Mouse (Mus musculus): ENCODE measurements at regions not wholly inside any gene's neighbourhood (a gene's known extent, or its start where the extent isn't known, plus 50 kb on each side); places are given as distances from the start of the nearest gene placed in this dataset.

DNA sequence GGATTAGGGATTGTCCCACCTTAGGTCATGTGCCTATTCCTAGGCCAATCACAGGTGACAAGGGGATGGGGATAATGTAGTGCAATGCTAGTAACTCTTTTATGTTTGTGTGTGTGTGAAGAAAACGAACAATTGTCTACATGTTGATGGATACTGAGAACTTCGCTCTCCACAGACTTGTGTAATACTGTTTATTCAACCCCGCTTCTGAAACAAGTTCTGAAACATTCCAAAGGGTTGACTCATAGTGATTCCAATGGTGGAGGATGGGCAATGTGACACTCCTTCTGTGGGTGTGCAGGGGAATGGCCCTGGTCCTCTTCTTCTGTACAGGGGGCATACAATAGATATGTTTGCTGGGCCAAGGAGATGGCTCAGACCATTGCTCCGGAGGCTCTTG lies 69.6 kb upstream of the Vwde start:
- Histone ChIP-seq H3K79me2 (replicated peaks; ENCODE audit: control insufficient read depth, extremely low read depth, insufficient read depth, poor library complexity, severe bottlenecking) (no peaks in the 10 kb centered on the region), H3K27me3 (replicated peaks) (no peaks in the 10 kb centered on the region), H3K36me3 (replicated peaks in 1 of 2; ENCODE audit: control insufficient read depth in 1 of 2, insufficient read depth in 1 of 2, low read length in 1 of 2) (no peaks in the 10 kb centered on the region), H3K27ac (ENCODE audit: insufficient read depth, low read depth) (no peak overlapping the region), H3K9me3 (replicated peaks; ENCODE audit: low read length) (no peaks in the 10 kb centered on the region), H3K4me2 (ENCODE audit: insufficient read depth, low read depth, poor library complexity, severe bottlenecking) (no peak overlapping the region), H3K4me1 (ENCODE audit: control insufficient read depth in 1 of 2, insufficient read depth in 2 of 2) (no peaks in the 10 kb centered on the region), H3K9ac (ENCODE audit: insufficient read depth, low read depth) (no peak overlapping the region), H3K4me3 (replicated peaks in 1 of 3; ENCODE audit: low read depth in 2 of 3, low read length in 2 of 3, poor library complexity in 1 of 3) (no peak overlapping the region)
- no peak for DNase-seq (ENCODE audit: extremely low read depth)
- dilution Hi-C loops (cut with MboI; ENCODE audit: extremely low pct_ligation_motif_present, extremely low pct_unique_long_range_greater_than_20kb, low sequenced_read_pairs), result no loop called here
- in situ Hi-C loops (cut with MboI; ENCODE audit: low pct_ligation_motif_present, low pct_unique_long_range_greater_than_20kb, low sequenced_read_pairs), result no loop called here
- TF ChIP-seq USF2 (conservative IDR thresholded peaks at IDR 0.05; ENCODE audit: low read depth, low read length) (no peak), MYC (IDR thresholded peaks at IDR 0.05; ENCODE audit: low read depth, low read length) (no peak), MEF2A (IDR thresholded peaks at IDR 0.05; ENCODE audit: borderline replicate concordance, low read depth, low read length) (no peak), RCOR1 (conservative IDR thresholded peaks at IDR 0.05; ENCODE audit: low read depth, low read length) (no peak), GABPA (IDR thresholded peaks at IDR 0.05; ENCODE audit: insufficient replicate concordance, low read depth, low read length) (no peak), NELFE (IDR thresholded peaks at IDR 0.05; ENCODE audit: low read depth, low read length) (no peak), MAFK (IDR thresholded peaks at IDR 0.05; ENCODE audit: insufficient replicate concordance, low read length) (no peak), CHD1 (IDR thresholded peaks at IDR 0.05; ENCODE audit: low read depth, low read length) (no peak), ZNF384 (IDR thresholded peaks at IDR 0.05; ENCODE audit: low read depth, low read length) (no peak), IRF4 (IDR thresholded peaks at IDR 0.05; ENCODE audit: low read depth, low read length) (no peak), KAT2A (IDR thresholded peaks at IDR 0.05; ENCODE audit: insufficient replicate concordance, low read length) (no peak), MAZ (IDR thresholded peaks at IDR 0.05; ENCODE audit: low read depth, low read length) (no peak), ZC3H11A (IDR thresholded peaks at IDR 0.05; ENCODE audit: low read depth, low read length) (no peak), JUND (conservative IDR thresholded peaks at IDR 0.05; ENCODE audit: low read depth, low read length) (no peak), ZKSCAN1 (IDR thresholded peaks at IDR 0.05; ENCODE audit: borderline replicate concordance, low read depth, low read length) (no peak), ZMIZ1 (IDR thresholded peaks at IDR 0.05; ENCODE audit: low read depth, low read length) (no peak), NRF1 (IDR thresholded peaks at IDR 0.05; ENCODE audit: low read depth, low read length) (no peak), CTCF (conservative IDR thresholded peaks at IDR 0.05 in 1 of 2, IDR thresholded peaks at IDR 0.05 in 1 of 2; ENCODE audit: low read depth in 2 of 2, low read length in 2 of 2) (no peak), BHLHE40 (IDR thresholded peaks at IDR 0.05; ENCODE audit: low read depth, low read length) (no peak)

DNA sequence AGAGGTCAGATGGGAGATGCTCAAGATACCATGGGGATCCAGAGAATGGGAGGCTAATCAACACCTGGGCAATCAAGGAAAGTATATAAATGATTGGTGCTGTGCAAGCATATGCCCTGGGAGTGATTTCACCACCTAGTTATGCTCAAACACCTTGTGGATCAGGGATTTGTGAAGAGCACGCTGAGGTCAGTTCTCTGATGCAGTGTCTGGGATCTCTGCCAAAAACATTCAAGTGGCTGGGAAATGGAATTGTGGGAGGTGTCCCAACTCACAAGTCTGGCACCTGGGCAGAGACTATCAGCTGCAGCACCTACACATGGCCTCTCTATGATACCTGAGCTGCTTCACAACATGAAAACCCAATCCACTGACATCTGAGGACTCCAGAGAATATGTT lies 63.7 kb upstream of the Vwde start:
- Histone ChIP-seq H3K27me3 (replicated peaks) (no peaks in the 10 kb centered on the region), H3K9ac (ENCODE audit: insufficient read depth, low read depth) (no peak overlapping the region), H3K4me2 (ENCODE audit: insufficient read depth, low read depth, poor library complexity, severe bottlenecking) (no peak overlapping the region), H3K36me3 (replicated peaks in 1 of 2; ENCODE audit: control insufficient read depth in 1 of 2, insufficient read depth in 1 of 2, low read length in 1 of 2) (no peaks in the 10 kb centered on the region), H3K9me3 (replicated peaks; ENCODE audit: low read length) (no peaks in the 10 kb centered on the region), H3K27ac (ENCODE audit: insufficient read depth, low read depth) (no peak overlapping the region), H3K79me2 (replicated peaks; ENCODE audit: control insufficient read depth, extremely low read depth, insufficient read depth, poor library complexity, severe bottlenecking) (no peaks in the 10 kb centered on the region), H3K4me1 (ENCODE audit: control insufficient read depth in 1 of 2, insufficient read depth in 2 of 2) (no peaks in the 10 kb centered on the region), H3K4me3 (replicated peaks in 1 of 3; ENCODE audit: low read depth in 2 of 3, low read length in 2 of 3, poor library complexity in 1 of 3) (no peak overlapping the region)
- in situ Hi-C loops (cut with MboI; ENCODE audit: low pct_ligation_motif_present, low pct_unique_long_range_greater_than_20kb, low sequenced_read_pairs), result no loop called here
- dilution Hi-C loops (cut with MboI; ENCODE audit: extremely low pct_ligation_motif_present, extremely low pct_unique_long_range_greater_than_20kb, low sequenced_read_pairs), result no loop called here
- TF ChIP-seq KAT2A (IDR thresholded peaks at IDR 0.05; ENCODE audit: insufficient replicate concordance, low read length) (no peak), ELF1 (IDR thresholded peaks at IDR 0.05; ENCODE audit: low read depth, low read length) (no peak), MYC (IDR thresholded peaks at IDR 0.05; ENCODE audit: low read depth, low read length) (no peak), MAZ (IDR thresholded peaks at IDR 0.05; ENCODE audit: low read depth, low read length) (no peak)
- DNase-seq (ENCODE audit: extremely low read depth), result no peak

All from CH12.LX (cell line).